Mouse (Mus musculus): Measurements from ENCODE around the gene Ap2a1. TPM values are rescaled to one million over a fixed set of nuclear protein-coding genes. Genes with fewer than 3 reads are reported as not detected.

Ap2a1 gene
- polyA plus RNA-seq, 1 experiment from 2014 or later, result 123 TPM

GRCm38 (mm10) chr7:44928570-44928969 is 726 bp downstream of the Ap2a1 start:
- Histone ChIP-seq H3K4me1 (replicated peaks; ENCODE audit: control insufficient read depth, insufficient read depth, low read length) (peaks cover 16% of the 10 kb centered on the region), H3K4me2 (replicated peaks) (peak overlapping the region; percentile 76), H3K9ac (peak overlapping the region; percentile 94), H3K27me3 (ENCODE audit: control insufficient read depth, insufficient read depth, low read length) (no peaks in the 10 kb centered on the region), H3K4me3 (replicated peaks; ENCODE audit: low read length) (peak overlapping the region; percentile 84), H3K27ac (no peak overlapping the region), H3K36me3 (replicated peaks; ENCODE audit: control insufficient read depth, insufficient read depth) (peaks cover 27% of the 10 kb centered on the region), H3K9me3 (ENCODE audit: control insufficient read depth, low read length) (no peaks in the 10 kb centered on the region)
- no peak for DNase-seq (ENCODE audit: low spot score)
- no peak for ATAC-seq (ENCODE audit: low FRiP score)
- WGBS, result 0% methylated on average over 1 of the region's 1 CpGs

- H3K36me3 ChIP-seq (replicated peaks; ENCODE audit: control insufficient read depth, insufficient read depth), result peaks cover 49% of the 10 kb centered on the region
- DNase-seq (ENCODE audit: low spot score), result no peak
- H3K27me3 ChIP-seq (ENCODE audit: control insufficient read depth, insufficient read depth, low read length), result no peaks in the 10 kb centered on the region
- no peak overlapping the region for H3K9ac ChIP-seq
- ATAC-seq (ENCODE audit: low FRiP score), result no peak
- H3K27ac ChIP-seq, result no peak overlapping the region
- no peak overlapping the region for H3K4me2 ChIP-seq (replicated peaks)
- no peak overlapping the region for H3K4me3 ChIP-seq (replicated peaks; ENCODE audit: low read length)
- H3K4me1 ChIP-seq (replicated peaks; ENCODE audit: control insufficient read depth, insufficient read depth, low read length), result peaks cover 15% of the 10 kb centered on the region
- WGBS, result 79% methylated on average over 3 of the region's 3 CpGs
- H3K9me3 ChIP-seq (ENCODE audit: control insufficient read depth, low read length), result no peaks in the 10 kb centered on the region
Observed at GRCm38 (mm10) chr7:44925468-44925867, 3.8 kb downstream of the Ap2a1 start.

- H3K36me3 ChIP-seq (replicated peaks; ENCODE audit: control insufficient read depth, insufficient read depth), result peaks cover 60% of the 10 kb centered on the region
- no peak overlapping the region for H3K9ac ChIP-seq
- H3K4me1 ChIP-seq (replicated peaks; ENCODE audit: control insufficient read depth, insufficient read depth, low read length), result no peaks in the 10 kb centered on the region; the same call in 1 of the 2 replicates
- H3K27ac ChIP-seq, result no peak overlapping the region
- H3K4me3 ChIP-seq (replicated peaks; ENCODE audit: low read length), result no peak overlapping the region
- no peak overlapping the region for H3K4me2 ChIP-seq (replicated peaks)
- no peak for ATAC-seq (ENCODE audit: low FRiP score)
- no peaks in the 10 kb centered on the region for H3K9me3 ChIP-seq (ENCODE audit: control insufficient read depth, low read length)
- DNase-seq (ENCODE audit: low spot score), result no peak
- no peaks in the 10 kb centered on the region for H3K27me3 ChIP-seq (ENCODE audit: control insufficient read depth, insufficient read depth, low read length)
Observed at GRCm38 (mm10) chr7:44922530-44922929, 6.8 kb downstream of the Ap2a1 start.

GRCm38 (mm10) chr7:44919127-44919526 is 10.2 kb downstream of the Ap2a1 start:
- no peak overlapping the region for H3K4me3 ChIP-seq (replicated peaks; ENCODE audit: low read length)
- WGBS, result 94% methylated on average over 5 of the region's 5 CpGs
- no peaks in the 10 kb centered on the region for H3K27me3 ChIP-seq (ENCODE audit: control insufficient read depth, insufficient read depth, low read length)
- peaks cover 64% of the 10 kb centered on the region for H3K36me3 ChIP-seq (replicated peaks; ENCODE audit: control insufficient read depth, insufficient read depth)
- no peaks in the 10 kb centered on the region for H3K4me1 ChIP-seq (replicated peaks; ENCODE audit: control insufficient read depth, insufficient read depth, low read length)
- H3K9ac ChIP-seq, result no peak overlapping the region
- no peaks in the 10 kb centered on the region for H3K9me3 ChIP-seq (ENCODE audit: control insufficient read depth, low read length)
- H3K4me2 ChIP-seq (replicated peaks), result no peak overlapping the region
- no peak for ATAC-seq (ENCODE audit: low FRiP score)
- no peak overlapping the region for H3K27ac ChIP-seq
- no peak for DNase-seq (ENCODE audit: low spot score)

GRCm38 (mm10) chr7:44918219-44918618 is 11.1 kb downstream of the Ap2a1 start:
- Histone ChIP-seq H3K4me2 (replicated peaks) (no peak overlapping the region), H3K4me1 (replicated peaks; ENCODE audit: control insufficient read depth, insufficient read depth, low read length) (no peaks in the 10 kb centered on the region), H3K9ac (no peak overlapping the region), H3K27ac (no peak overlapping the region), H3K27me3 (ENCODE audit: control insufficient read depth, insufficient read depth, low read length) (no peaks in the 10 kb centered on the region), H3K9me3 (ENCODE audit: control insufficient read depth, low read length) (no peaks in the 10 kb centered on the region), H3K4me3 (replicated peaks; ENCODE audit: low read length) (no peak overlapping the region), H3K36me3 (replicated peaks; ENCODE audit: control insufficient read depth, insufficient read depth) (peaks cover 64% of the 10 kb centered on the region)
- 89% methylated on average over 3 of the region's 3 CpGs for WGBS
- ATAC-seq (ENCODE audit: low FRiP score), result no peak
- no peak for DNase-seq (ENCODE audit: low spot score)

- H3K9ac ChIP-seq, result no peak overlapping the region
- no peaks in the 10 kb centered on the region for H3K9me3 ChIP-seq (ENCODE audit: control insufficient read depth, low read length)
- no peak overlapping the region for H3K27ac ChIP-seq
- peaks cover 64% of the 10 kb centered on the region for H3K36me3 ChIP-seq (replicated peaks; ENCODE audit: control insufficient read depth, insufficient read depth)
- H3K4me1 ChIP-seq (replicated peaks; ENCODE audit: control insufficient read depth, insufficient read depth, low read length), result no peaks in the 10 kb centered on the region
- DNase-seq (ENCODE audit: low spot score) (no peak), ATAC-seq (ENCODE audit: low FRiP score) (peak; percentile 47; the same call in 1 of the 2 replicates)
- no peak overlapping the region for H3K4me3 ChIP-seq (replicated peaks; ENCODE audit: low read length)
- WGBS, result 94% methylated on average over 4 of the region's 4 CpGs
- no peak overlapping the region for H3K4me2 ChIP-seq (replicated peaks)
- H3K27me3 ChIP-seq (ENCODE audit: control insufficient read depth, insufficient read depth, low read length), result no peaks in the 10 kb centered on the region
Observed at GRCm38 (mm10) chr7:44916881-44917280, 12.4 kb downstream of the Ap2a1 start.

- 89% methylated on average over 6 of the region's 6 CpGs for WGBS
- Histone ChIP-seq H3K4me1 (replicated peaks; ENCODE audit: control insufficient read depth, insufficient read depth, low read length) (no peaks in the 10 kb centered on the region), H3K27ac (no peak overlapping the region), H3K36me3 (replicated peaks; ENCODE audit: control insufficient read depth, insufficient read depth) (peaks cover 65% of the 10 kb centered on the region), H3K9ac (no peak overlapping the region), H3K4me3 (replicated peaks; ENCODE audit: low read length) (no peak overlapping the region), H3K27me3 (ENCODE audit: control insufficient read depth, insufficient read depth, low read length) (no peaks in the 10 kb centered on the region), H3K4me2 (replicated peaks) (no peak overlapping the region), H3K9me3 (ENCODE audit: control insufficient read depth, low read length) (no peaks in the 10 kb centered on the region)
- ATAC-seq (ENCODE audit: low FRiP score) (no peak), DNase-seq (ENCODE audit: low spot score) (no peak)
Observed at GRCm38 (mm10) chr7:44916191-44916590, 13.1 kb downstream of the Ap2a1 start.

GRCm38 (mm10) chr7:44915314-44915713 is 14.0 kb downstream of the Ap2a1 start:
- Histone ChIP-seq H3K9ac (no peak overlapping the region), H3K9me3 (ENCODE audit: control insufficient read depth, low read length) (no peaks in the 10 kb centered on the region), H3K4me2 (replicated peaks) (no peak overlapping the region), H3K4me1 (replicated peaks; ENCODE audit: control insufficient read depth, insufficient read depth, low read length) (no peaks in the 10 kb centered on the region), H3K27ac (no peak overlapping the region), H3K4me3 (replicated peaks; ENCODE audit: low read length) (no peak overlapping the region), H3K27me3 (ENCODE audit: control insufficient read depth, insufficient read depth, low read length) (no peaks in the 10 kb centered on the region), H3K36me3 (replicated peaks; ENCODE audit: control insufficient read depth, insufficient read depth) (peaks cover 71% of the 10 kb centered on the region)
- WGBS, result 94% methylated on average over 9 of the region's 9 CpGs
- ATAC-seq (ENCODE audit: low FRiP score) (no peak), DNase-seq (ENCODE audit: low spot score) (no peak)

GRCm38 (mm10) chr7:44914396-44914795 is 14.9 kb downstream of the Ap2a1 start:
- Histone ChIP-seq H3K4me1 (replicated peaks; ENCODE audit: control insufficient read depth, insufficient read depth, low read length) (no peaks in the 10 kb centered on the region), H3K4me3 (replicated peaks; ENCODE audit: low read length) (no peak overlapping the region), H3K36me3 (replicated peaks; ENCODE audit: control insufficient read depth, insufficient read depth) (peaks cover 71% of the 10 kb centered on the region), H3K27me3 (ENCODE audit: control insufficient read depth, insufficient read depth, low read length) (no peaks in the 10 kb centered on the region), H3K9me3 (ENCODE audit: control insufficient read depth, low read length) (no peaks in the 10 kb centered on the region), H3K4me2 (replicated peaks) (no peak overlapping the region), H3K9ac (no peak overlapping the region), H3K27ac (no peak overlapping the region)
- ATAC-seq (ENCODE audit: low FRiP score), result no peak
- 92% methylated on average over 2 of the region's 2 CpGs for WGBS
- DNase-seq (ENCODE audit: low spot score), result no peak
